Mouse (Mus musculus) CD8-positive naive resting alpha-beta T cell, adult 2 months (primary cell): ENCODE data around the gene Jmjd7.
A peak's percentile ranks its signal among the peaks of the same experiment; 100 is the strongest.

Experiments used
- DNase-seq, 2 experiments: peaks; one replicate each; pipeline ENCODE4 v3.0.0; 2022; ENCODE audit warnings: low read depth in 2 of 2, low spot score in 2 of 2

Jmjd7 gene

DNA sequence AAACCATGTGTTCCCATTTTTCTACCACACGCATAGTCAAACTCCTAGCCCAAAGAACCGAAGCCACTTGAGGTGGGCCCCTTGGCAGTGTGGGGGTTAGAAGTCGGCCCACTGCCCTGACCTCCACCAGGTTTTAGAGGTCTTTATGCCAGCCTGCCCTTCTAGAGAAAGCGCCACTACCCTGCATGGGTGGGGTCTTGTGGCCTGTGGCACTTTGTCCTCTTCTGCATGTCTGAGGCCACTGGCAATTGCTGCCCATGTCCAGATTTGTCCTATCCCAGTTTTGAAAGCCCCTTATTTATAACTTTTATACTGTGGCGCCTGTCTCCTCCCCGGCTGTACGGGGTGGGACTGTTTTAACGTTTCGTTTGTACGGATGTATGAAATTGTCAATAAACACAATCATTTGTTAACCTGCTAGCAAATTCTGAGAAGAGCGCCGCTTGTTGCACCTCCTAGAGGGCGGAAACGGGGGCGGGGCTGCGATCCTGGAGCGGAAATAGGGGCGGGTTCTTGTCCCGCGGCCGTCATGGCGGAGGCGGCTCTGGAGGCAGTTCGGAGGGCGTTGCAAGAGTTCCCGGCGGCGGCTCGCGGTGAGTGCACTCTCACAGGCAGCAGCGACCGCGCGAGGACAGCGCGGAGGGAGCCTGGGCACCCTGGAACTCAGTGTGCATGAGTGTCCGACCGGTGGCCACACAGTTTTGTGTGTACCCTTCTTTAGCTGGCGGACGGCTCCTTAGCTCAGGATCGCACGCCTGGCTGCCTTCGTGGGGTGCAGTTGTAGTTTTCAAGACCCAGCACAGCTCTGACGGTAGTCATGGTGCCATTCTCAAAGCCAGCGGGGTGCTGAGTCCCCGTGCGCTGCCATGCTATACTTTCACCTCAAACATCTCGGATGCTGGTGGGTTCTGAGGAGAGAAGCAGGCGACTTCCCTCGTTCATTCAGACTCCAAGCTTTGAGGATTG is at the start of gene Jmjd7, which contains the start of gene Gm28042:
Jmjd7 (plus strand) TSS at position 500 of the 966 bp plus-strand sequence.
Gm28042 (plus strand) TSS at position 510 of the 966 bp plus-strand sequence.
- DNase-seq, result peak; percentile 90 to 95

DNA sequence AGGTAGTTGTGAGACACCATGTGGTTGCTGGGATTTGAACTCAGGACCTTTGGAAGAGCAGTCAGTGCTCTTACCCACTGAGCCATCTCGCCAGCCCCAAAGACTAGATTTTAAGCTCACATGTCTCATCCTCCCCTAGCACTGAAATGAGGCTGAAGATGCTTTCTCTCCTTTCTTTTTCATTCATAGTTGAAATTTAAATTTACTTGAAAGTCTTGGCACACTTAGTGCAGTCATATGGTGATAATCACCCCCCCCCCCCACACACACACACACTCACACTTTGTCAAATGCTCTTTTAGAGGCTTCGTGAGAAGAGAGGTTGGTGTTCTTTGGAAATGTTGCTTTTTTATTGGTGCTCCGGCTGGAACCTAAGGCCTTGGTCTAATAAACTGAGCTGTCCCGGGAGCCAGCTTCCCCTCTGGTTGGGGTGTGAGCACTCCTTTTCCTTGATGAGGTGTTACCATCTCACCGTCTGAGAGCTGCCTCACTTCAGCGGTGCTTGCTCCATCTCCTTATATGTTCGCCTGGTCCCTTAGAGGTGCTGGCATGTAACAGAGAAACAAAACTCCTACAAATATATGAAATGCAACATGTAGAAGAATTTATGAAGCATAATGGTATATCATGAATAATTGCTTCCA is 46.8 kb upstream of the Jmjd7 start:
- no peak for DNase-seq

DNA sequence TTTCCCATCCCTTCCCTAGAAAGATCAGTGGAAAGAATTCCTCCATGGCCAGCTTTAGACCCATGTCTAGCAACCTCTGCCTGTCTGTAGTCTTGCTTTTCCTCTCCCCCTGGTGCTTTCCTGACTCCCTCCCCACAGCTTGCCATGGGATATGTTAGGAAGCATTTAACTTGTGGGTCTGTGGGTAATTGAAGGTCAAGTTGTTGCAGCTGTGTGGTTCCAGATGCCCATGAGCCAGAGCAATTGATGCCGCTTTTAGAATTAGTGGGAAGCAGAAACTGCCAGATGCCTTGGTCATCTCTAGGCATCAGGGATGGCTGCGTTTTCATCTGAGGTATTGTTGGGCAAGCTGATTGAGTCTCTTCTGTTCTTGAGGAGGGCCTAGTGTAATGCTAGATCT is 45.7 kb upstream of the Jmjd7 start:
- no peak for DNase-seq

DNA sequence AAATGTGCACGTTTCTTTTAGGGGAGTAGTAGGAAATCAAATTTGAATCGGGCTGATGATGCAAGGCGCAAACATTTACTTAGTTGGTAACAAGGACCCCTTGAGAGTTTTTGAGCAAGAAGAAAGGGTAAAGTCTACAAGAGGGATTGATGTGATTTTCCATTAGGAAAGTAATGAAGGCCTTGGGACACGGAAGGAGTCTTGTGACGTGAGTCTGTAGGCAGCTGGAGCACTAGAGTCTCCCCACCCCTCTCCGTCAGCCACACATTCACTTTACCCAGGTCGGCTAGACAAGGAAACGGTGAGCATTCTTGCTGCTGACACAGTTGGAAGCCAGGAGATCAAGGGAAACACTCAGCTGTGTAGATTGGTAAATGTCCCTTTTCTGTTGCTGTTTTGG is 41.4 kb upstream of the Jmjd7 start:
- DNase-seq, result no peak

DNA sequence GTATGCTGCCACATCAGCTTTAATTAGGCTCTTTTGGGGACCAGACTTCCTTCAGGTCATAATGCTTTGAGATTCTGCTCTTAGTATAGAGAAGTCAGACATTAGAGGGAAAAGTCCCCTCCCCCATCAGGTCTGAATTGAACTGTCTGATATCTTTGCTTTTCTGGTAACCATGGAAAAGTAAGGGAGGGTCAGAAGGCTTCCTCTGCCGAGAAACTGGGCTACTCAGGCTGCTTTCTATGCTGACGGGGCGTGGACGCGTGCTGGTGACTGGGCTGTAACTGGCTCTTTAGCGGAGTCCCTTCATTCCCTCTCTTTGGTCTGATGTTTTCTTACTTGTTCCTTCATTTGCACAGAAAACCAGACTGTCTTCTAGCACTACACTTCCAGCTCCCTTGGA is 40.9 kb upstream of the Jmjd7 start:
- DNase-seq, result no peak

DNA sequence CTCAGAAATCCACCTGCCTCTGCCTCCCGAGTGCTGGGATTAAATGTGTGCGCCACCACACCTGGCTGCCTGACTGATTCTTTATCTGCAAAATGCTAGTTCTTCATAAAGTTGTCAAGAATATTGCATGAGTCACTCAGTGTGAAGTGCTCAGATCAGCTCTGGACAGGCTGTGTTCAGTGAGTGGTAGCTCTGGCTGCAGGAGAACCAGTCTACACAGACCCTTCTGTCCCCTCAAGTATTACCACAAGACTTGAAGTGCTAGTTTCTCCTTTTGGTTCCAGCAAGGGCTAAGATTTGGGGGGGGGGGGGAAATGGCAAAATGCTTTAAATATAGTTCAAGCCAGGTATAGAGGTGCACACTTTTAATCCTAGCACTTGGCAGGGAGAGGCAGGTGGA is 39.8 kb upstream of the Jmjd7 start:
- DNase-seq, result no peak

DNA sequence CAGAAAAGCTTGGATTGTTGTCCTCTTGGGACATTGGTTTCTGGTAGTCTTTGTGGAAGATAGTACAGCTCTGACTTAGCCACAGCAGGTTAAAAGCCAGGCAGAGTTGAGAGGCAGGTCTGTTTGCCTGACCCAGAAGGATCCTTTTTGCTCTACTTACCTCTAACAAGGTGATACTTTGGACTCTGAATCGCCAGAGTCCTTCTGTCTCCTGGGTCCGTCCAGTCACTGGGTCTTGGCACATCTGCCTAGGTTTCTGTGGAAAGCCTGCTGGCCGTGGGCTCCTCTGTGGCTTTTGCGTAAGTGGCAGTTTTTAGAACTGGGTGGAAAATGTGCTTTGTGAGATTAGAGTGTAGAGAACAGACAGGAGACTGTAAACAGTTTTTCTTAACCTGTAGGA is 38.3 kb upstream of the Jmjd7 start:
- no peak for DNase-seq

DNA sequence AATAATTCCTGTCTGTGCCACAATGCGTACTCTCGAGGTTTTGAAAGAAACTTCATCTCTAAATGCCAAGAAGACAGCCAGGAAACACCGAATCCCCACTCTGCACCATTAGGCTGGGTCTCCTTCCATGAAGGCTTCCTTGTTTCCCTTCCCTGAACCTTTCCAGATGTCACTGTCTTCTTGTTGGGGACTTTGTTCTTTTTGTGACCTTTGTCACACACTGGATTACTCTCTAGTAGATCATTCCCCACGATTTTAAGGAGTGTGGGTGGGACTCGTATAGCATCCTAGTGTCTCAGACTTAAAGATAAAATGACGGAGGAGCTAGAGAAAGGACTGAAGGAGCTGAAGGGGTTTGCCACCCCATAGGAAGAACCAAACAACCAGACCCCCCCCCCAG is 36.4 kb upstream of the Jmjd7 start:
- DNase-seq, result no peak

DNA sequence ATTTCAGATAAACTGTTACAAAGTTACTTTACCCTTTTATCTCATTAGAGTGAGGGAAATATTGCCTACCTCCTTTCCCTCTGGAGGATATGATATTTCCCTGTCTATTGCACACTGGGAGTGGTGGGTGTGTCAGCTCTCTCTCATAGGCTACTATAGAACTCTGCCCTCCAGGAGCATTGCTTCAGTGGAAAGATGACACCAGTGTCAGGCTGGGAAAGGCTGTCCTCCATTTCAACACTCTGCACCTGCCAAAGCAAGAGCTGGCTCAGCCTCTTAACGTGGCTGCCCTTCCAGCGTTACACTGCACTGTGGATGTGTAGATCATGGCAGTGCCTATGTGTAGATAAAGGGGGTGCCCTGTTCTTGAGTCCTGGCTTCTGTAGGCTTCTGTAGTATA is 34.9 kb upstream of the Jmjd7 start:
- DNase-seq, result no peak

DNA sequence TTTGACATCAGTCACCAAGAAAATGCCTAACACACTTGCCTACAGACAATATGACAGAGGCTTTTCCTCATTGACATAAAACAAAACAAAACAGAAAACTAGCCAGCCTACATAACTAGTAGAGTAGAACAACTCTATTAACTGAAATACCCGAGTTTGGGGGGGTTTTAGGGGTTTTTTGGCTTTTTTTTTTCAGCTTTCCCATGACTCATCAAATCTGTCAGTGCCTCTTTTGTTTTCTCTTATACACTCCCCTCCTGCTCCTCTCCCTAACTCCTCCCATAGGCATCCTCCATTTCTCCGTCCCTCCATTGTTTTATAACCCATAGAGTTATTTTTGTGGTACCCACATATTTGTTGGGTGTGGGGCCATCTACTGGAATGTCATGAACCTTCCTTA is 33.8 kb upstream of the Jmjd7 start:
- DNase-seq, result no peak

DNA sequence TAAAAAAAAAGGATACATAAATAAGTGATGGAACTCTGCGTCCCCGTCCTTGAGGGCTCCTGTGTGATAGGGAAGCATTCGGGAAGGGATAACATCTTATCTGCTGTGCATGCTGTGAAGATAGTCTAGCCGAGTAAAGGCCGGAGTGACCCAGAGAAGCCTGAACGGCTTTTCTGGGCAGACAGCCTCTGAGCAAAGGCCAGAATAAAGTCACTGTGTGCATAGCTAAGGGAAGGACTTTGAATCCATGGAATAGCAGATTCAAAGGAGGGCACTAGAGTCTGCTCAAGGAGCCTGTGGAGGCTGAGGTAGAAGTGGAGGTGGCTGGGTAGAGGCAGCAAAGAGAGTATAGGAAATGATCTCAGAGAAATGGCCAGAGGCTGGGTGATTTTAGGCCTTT is 32.4 kb upstream of the Jmjd7 start:
- no peak for DNase-seq

DNA sequence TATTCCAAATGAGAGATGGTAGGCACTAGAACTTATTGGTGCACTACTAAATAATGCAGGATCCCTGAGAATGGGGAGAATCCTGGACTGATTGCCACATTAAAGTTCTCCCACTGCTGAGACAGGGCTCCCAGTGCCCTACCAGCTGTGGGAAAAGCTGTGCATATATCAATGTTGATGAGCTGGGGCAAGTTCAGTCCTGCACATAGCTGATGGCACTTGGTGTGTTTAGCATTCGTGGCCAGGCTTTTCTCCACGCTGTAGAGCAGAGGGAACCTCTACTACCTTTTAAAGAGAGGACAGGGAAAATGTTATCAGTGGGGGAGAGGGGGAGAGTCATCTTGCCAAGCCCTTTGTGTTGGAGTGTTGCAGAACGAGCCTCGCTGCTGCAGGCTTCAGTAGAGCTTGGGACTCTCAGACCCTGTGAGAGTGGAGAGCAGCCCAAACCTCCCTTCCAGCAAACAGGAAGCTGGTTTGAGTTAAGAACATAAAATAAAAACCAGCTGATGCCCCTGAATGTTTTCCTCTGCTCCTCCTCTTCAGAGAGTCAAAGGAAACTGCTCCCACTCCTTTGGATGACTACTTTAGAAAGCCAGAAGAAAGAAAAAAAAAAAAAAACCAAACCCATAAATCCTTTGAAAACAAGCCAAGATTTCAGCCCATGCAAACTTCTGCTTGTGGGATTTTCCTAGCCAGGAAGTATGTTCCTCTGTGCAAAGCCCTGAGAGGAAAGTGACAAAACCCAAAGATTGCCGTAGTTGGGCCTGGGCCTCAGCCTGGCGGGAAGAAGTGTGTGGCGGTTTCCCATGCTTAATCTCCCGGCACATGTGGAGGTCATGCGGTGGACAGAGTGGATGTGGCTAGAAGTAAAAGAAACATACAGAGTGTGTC is 31.6 kb upstream of the Jmjd7 start:
- no peak for DNase-seq

DNA sequence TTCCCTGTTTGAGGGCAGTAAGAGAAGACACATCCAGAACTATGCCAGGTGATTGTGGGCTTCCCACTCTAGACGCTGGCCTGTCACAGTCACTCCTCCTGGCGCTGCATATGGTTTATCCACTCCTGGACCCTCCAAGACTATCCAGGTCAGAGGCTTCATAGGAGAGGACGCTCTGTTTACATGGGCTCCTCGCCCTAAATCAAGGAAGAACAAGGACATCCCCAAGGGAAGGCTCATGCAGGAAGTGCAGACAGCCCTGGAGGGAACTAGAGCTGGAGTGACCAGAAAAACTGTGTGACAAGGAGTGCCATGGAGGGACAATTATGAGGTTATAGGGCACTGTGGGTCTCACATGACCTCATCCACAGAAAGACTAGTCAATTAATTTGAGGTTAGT is 29.9 kb upstream of the Jmjd7 start:
- no peak for DNase-seq

DNA sequence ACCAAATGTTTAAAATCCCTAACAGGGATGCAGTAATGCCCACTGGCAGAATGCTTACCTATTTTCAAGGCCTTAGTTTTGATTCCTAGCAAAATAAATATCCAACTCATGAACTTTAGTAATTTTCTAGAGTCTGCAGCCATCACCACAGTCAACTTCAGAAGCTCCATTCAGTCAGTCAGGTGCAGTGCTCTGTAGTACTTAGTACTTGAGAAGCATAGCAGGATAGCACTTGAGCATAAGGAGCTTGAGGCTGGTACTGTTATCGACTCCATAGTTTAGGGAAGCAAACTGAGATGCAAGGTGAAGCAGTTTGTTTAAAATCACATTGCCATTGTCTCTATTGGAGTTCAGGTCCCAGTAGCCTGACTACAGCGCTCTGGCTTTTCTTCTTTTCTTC is 27.6 kb upstream of the Jmjd7 start:
- no peak for DNase-seq

DNA sequence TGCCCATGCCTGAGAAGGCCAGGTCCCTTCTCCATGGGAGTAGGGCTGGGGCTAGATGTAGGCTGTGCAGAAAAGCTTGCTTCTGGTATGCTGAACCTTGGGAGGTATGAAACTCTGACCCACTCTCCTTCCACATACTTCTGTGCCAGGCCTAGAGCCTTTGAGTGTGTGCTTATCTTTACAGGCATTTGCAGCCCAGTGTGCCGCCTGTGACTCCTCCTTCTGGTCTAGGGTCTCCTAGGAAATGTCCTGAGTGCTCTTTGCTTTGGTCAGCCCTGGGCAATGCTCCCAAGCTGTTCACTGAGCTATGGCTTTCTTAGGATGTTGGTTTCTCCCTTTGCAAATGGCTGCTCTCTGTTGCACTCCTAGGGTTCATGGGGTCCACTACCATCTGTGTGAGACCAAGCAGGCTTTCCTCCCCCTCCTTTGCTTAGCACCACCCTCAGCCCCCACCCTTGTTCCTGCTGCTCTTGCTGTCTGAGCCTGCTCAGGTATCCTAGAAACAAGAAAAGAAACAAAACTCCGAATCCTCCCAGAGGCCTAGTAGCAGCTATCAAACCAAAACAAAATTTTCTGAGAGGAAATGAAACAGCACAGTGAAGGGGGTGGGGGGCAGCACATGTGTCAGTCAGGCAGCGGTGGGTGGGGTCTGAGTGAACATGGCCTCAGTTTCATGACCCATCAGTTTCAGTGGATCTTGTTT is 26.2 kb upstream of the Jmjd7 start:
- no peak for DNase-seq

DNA sequence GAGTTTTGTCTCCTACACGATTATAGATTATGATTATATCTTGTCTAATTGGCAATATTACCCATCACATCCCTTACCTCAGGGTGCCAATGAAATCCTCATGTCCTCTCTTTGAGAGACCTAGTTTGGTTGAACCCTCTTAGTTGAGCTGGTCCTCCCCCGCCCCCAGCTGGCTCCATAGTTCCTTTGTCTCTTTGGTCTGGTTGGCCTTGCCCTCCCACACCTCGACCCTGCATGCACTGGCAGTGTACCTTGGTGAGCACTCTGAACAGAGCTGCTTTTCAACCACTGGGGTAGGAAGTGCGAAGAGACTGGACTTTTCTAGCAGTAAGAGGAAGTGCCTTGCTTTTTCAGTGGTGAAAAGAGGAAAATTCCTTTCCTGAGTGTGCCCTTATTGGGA is 25.3 kb upstream of the Jmjd7 start:
- DNase-seq, result no peak

DNA sequence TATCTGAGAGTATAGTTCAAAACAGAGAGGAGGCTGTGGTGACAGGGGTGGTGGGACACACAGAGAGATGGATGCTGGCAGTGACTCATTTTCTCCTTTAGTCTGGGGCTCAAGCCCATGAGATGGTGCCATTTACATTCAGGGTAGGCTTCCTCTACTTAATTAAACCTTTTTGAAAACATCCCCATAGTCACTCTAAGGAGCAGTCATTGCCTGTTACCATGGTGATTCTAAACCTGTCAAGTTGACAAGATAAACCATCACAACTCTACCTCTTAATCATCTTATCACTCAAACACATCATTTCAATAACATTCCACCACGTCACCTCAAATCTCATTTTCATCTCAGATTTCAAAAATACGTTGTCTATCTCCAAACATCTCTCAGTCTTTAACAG is 23.3 kb upstream of the Jmjd7 start:
- no peak for DNase-seq

DNA sequence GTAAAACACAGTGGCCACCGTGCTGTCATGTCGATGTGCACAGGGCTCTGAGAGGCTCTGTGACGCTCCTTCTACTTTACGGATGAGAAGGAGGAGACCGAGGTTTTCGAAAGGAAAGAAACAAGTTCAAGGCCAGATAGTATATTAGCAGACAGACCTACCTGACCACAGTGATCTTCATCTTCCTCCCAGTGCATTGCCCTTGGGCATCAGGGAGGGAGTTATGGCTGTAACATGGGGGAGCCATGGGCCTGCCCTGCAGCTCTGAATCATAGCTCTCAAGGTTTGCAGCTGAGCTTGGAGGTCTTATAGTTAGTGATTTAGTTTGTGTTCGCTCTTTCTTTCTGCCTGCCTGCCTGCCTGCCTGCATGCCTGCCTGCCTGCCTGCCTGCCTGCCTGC is 20.6 kb upstream of the Jmjd7 start:
- no peak for DNase-seq

DNA sequence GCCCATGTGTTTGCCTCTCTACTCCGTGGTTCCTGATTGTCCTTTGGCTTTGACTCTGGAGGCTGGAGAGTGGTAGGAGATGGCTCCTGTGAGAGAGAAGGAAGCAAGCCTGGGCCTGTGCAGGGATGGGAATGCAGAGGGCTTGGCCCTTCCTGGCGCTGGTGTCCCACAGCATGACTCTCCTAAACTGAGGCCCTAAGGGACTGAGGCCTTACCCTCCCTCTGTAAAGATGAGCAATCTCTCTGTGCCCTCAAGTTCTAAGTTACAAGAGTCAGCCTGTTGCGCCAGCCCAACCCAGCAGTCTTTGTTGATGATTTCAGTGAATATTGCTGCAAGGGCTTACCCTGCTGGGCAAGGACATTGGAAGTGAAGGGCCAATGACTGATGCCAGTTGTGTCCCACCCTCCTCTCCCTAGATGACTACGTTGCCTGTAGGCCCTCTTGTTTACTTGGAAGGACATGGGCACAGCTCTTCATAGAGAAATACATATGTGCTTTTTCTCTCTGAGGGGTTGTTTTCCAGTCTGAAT is 19.5 kb upstream of the Jmjd7 start:
- DNase-seq, result no peak

DNA sequence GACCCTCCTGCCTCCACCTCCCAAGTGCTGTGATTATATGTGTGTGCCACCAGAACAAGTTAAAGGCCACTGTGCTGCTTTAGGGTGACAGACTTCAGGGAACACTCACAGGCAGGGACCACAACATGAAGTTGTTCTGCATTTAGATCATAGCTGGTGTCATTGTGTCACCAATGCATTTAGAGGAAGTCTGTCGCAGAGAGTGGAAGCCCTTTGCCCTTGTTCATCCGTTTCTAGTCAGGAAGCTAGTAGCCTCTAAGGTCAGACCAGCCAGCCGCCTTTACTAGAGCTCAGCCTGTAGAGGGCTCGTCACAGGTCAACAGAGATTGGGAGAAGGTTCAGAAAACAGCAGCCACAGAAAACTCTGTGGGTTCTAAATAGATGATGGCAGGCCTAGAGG is 18.6 kb upstream of the Jmjd7 start:
- DNase-seq, result no peak
